Mouse (Mus musculus): Measurements from ENCODE around the gene Tnfaip2. TPM values are rescaled to one million over a fixed set of nuclear protein-coding genes. Genes with fewer than 3 reads are reported as not detected.

The Tnfaip2 gene
- polyA plus RNA-seq (2012; rRNA removed) = 10.2 and 16.4 TPM in 2 replicates

- H3K27me3 ChIP-seq (ENCODE audit: control insufficient read depth, insufficient read depth, low read length) = peaks cover 45% of the 10 kb centered on the region
These were observed at the start of gene Tnfaip2 for GRCm38 (mm10) chr12:111442309-111443010. Gene Tnfaip2, plus strand, starts transcription at chr12:111442469.

DNA sequence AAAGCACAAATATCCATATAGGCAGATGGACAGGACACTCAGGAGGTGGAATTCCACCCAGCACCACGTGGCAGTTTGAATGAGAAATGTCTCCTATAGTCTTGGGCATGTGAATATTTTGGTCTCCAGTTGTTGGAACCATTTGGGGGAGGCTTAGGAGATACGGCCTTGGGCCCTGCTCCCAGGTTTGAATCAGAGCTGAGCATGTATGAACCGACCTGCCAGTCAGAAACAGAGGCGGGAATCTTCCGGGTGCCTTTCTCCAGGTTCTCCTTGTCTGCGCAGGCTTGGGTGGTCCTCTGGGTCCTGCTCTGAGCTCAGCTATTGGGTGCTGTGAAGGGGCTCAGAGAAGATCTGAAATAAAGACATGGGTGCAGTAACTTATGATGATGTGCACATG lies 48.3 kb upstream of the Tnfaip2 start:
- Histone ChIP-seq H3K27ac (ENCODE audit: insufficient read depth, low read depth, low read length) (no peak overlapping the region), H3K4me1 (ENCODE audit: control insufficient read depth, insufficient read depth, insufficient read length, low read length) (no peaks in the 10 kb centered on the region), H3K4me3 (ENCODE audit: low read depth, low read length) (no peak overlapping the region), H3K27me3 (ENCODE audit: control insufficient read depth, insufficient read depth, low read length) (0 out of 2 replicates have a peak, but pooled peaks cover 3% of the 10 kb centered on the region), H3K36me3 (ENCODE audit: control insufficient read depth, insufficient read depth, low read length) (no peaks in the 10 kb centered on the region)
- TF ChIP-seq CTCF (IDR thresholded peaks at IDR 0.05; ENCODE audit: extremely low read depth, insufficient read length, insufficient replicate concordance, low read depth, low read length) = no peak
- TF ChIP-seq POLR2A (IDR thresholded peaks at IDR 0.05; ENCODE audit: low read depth, low read length) = no peak
- WGBS = 84% methylated on average over 6 of the region's 6 CpGs

More at GRCm38 (mm10) chr12:111442309-111443010, at the start of gene Tnfaip2:
- peak within 1 kb of the TSS; percentile 45 for H3K27ac ChIP-seq (ENCODE audit: insufficient read depth, low read depth, low read length)
- H3K36me3 ChIP-seq (ENCODE audit: control insufficient read depth, insufficient read depth, low read length) = no peaks in the 10 kb centered on the region
- no peak for TF ChIP-seq CTCF (IDR thresholded peaks at IDR 0.05; ENCODE audit: extremely low read depth, insufficient read length, insufficient replicate concordance, low read depth, low read length)
- peak; percentile 63; the same call in 1 of the 2 replicates for TF ChIP-seq POLR2A (IDR thresholded peaks at IDR 0.05; ENCODE audit: low read depth, low read length)
- H3K4me1 ChIP-seq (ENCODE audit: control insufficient read depth, insufficient read depth, insufficient read length, low read length) = peaks cover 34% of the 10 kb centered on the region
- 5% methylated on average over 48 of the region's 48 CpGs for WGBS
- peak within 1 kb of the TSS; percentile 65 for H3K4me3 ChIP-seq (ENCODE audit: low read depth, low read length)

DNA sequence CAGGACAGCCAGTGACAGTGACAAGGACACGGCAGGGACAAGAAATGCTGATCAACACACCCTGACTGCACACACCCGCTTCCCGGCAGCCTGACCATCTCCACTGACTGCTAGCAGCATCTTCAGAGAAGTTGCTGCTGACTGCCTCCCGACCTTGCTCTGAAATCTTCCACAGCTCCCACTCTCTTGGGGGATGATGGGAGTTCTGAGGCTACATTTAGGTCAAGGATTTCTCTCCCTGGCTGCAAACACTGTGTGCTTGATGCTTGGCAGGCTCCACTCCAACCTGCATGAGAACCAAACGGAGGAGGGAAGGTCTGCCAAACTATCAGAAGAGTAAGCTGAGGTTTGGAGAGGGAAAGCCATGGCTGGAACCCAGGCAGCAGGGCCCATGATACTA lies 45.3 kb upstream of the Tnfaip2 start:
- Histone ChIP-seq H3K27ac (ENCODE audit: insufficient read depth, low read depth, low read length) (no peak overlapping the region), H3K36me3 (ENCODE audit: control insufficient read depth, insufficient read depth, low read length) (no peaks in the 10 kb centered on the region), H3K4me1 (ENCODE audit: control insufficient read depth, insufficient read depth, insufficient read length, low read length) (no peaks in the 10 kb centered on the region), H3K27me3 (ENCODE audit: control insufficient read depth, insufficient read depth, low read length) (0 out of 2 replicates have a peak, but pooled peaks cover 3% of the 10 kb centered on the region), H3K4me3 (ENCODE audit: low read depth, low read length) (no peak overlapping the region)
- 48% methylated on average over 5 of the region's 5 CpGs for WGBS
- TF ChIP-seq CTCF (IDR thresholded peaks at IDR 0.05; ENCODE audit: extremely low read depth, insufficient read length, insufficient replicate concordance, low read depth, low read length) (no peak), POLR2A (IDR thresholded peaks at IDR 0.05; ENCODE audit: low read depth, low read length) (no peak)

DNA sequence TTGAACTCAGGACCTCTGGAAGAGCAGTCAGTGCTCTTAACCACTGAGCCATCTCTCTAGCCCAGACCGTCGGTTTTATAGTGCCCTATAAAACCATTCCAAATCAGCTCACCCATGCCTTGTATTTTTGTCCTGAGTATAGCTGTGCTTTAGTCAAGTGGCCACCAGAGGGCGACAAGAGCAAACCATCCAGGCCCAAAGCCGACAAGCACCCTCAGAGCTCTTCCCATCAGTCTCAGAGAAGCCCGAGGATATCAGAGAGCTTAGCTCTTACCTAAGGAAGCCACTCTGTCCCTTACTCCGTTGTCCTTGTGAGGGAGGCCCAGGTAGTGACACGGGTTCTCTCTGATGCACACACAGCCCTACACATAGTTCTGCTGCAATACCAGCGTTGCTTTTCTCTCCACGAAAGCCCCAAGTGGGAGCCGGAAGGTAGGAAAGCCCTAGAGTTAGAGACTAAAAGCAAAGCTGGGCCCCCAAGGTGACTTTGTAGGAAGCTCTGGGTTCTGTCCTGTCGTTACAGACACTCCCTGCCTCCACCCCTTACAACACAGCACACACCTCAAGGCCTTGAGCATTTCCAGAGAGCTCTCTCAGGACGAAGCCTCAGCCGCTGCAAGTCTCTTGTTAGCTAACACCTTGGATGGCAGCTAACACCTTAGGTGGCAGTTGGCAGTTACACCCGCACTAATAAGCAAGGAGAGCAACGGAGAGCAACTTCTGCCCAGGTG lies 40.6 kb upstream of the Tnfaip2 start:
- no peaks in the 10 kb centered on the region for H3K36me3 ChIP-seq (ENCODE audit: control insufficient read depth, insufficient read depth, low read length)
- H3K27ac ChIP-seq (ENCODE audit: insufficient read depth, low read depth, low read length) = no peak overlapping the region
- H3K4me1 ChIP-seq (ENCODE audit: control insufficient read depth, insufficient read depth, insufficient read length, low read length) = no peaks in the 10 kb centered on the region
- TF ChIP-seq CTCF (IDR thresholded peaks at IDR 0.05; ENCODE audit: extremely low read depth, insufficient read length, insufficient replicate concordance, low read depth, low read length) (peak; percentile 93), POLR2A (IDR thresholded peaks at IDR 0.05; ENCODE audit: low read depth, low read length) (no peak)
- H3K27me3 ChIP-seq (ENCODE audit: control insufficient read depth, insufficient read depth, low read length) = peaks cover 7% of the 10 kb centered on the region
- 27% methylated on average over 15 of the region's 15 CpGs for WGBS
- no peak overlapping the region for H3K4me3 ChIP-seq (ENCODE audit: low read depth, low read length)

DNA sequence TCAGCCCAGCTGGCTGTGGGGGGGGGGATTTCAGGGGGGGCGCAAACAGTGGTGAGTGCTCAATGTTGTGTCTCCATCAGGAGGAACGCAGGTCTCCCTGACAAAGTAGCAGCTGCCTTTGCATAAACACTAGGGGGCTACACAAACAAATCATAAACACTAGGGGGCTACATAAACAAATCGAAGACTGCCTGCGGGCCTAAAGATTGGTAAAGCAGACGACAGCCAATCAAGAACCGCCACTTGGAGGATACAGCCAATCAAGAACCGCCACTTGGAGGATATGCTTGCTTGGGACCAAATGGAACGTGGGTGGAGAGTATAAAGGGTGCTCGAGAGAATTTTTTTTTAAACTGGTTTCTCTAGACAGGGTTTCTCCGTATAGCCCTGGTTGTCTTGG lies 37.4 kb upstream of the Tnfaip2 start:
- no peak overlapping the region for H3K4me3 ChIP-seq (ENCODE audit: low read depth, low read length)
- H3K27ac ChIP-seq (ENCODE audit: insufficient read depth, low read depth, low read length) = no peak overlapping the region
- H3K27me3 ChIP-seq (ENCODE audit: control insufficient read depth, insufficient read depth, low read length) = peaks cover 16% of the 10 kb centered on the region
- no peaks in the 10 kb centered on the region for H3K36me3 ChIP-seq (ENCODE audit: control insufficient read depth, insufficient read depth, low read length)
- H3K4me1 ChIP-seq (ENCODE audit: control insufficient read depth, insufficient read depth, insufficient read length, low read length) = no peaks in the 10 kb centered on the region
- WGBS = 48% methylated on average over 10 of the region's 10 CpGs
- TF ChIP-seq POLR2A (IDR thresholded peaks at IDR 0.05; ENCODE audit: low read depth, low read length) (no peak), CTCF (IDR thresholded peaks at IDR 0.05; ENCODE audit: extremely low read depth, insufficient read length, insufficient replicate concordance, low read depth, low read length) (no peak)

GRCm38 (mm10) chr12:111406622-111407021 lies 35.6 kb upstream of the Tnfaip2 start, which contains the start of gene Lbhd2:
Gene Lbhd2, plus strand, starts transcription at chr12:111406809.
- WGBS = 4% methylated on average over 24 of the region's 24 CpGs
- Histone ChIP-seq H3K36me3 (ENCODE audit: control insufficient read depth, insufficient read depth, low read length) (no peaks in the 10 kb centered on the region), H3K27me3 (ENCODE audit: control insufficient read depth, insufficient read depth, low read length) (peaks cover 16% of the 10 kb centered on the region), H3K4me3 (ENCODE audit: low read depth, low read length) (no peak within 1 kb of the TSS), H3K4me1 (ENCODE audit: control insufficient read depth, insufficient read depth, insufficient read length, low read length) (no peaks in the 10 kb centered on the region), H3K27ac (ENCODE audit: insufficient read depth, low read depth, low read length) (no peak within 1 kb of the TSS)
- TF ChIP-seq POLR2A (IDR thresholded peaks at IDR 0.05; ENCODE audit: low read depth, low read length) = no peak
- no peak for TF ChIP-seq CTCF (IDR thresholded peaks at IDR 0.05; ENCODE audit: extremely low read depth, insufficient read length, insufficient replicate concordance, low read depth, low read length)

DNA sequence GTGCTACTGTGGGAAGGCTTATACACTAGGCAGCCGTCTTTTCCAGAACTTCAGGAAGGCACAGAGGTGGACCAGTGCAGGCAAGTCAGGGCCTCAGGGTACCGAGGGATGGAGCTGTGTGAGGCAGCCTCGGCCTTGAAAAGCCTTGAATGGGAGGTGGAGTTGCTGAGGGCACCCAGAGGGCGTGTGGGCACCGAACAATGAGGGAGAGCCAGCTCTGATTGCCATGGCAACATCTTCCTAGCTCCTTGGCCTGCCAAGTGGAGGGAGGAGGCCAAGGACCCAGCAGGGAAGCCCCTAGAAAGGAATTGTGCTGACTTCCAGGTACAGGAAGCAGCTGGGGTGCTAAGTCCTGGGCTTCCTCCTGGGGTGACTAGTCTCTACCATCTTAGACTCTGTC lies 32.7 kb upstream of the Tnfaip2 start:
- Histone ChIP-seq H3K27ac (ENCODE audit: insufficient read depth, low read depth, low read length) (no peak overlapping the region), H3K4me1 (ENCODE audit: control insufficient read depth, insufficient read depth, insufficient read length, low read length) (peaks cover 3% of the 10 kb centered on the region), H3K27me3 (ENCODE audit: control insufficient read depth, insufficient read depth, low read length) (peaks cover 16% of the 10 kb centered on the region; the same call in 1 of the 2 replicates), H3K4me3 (ENCODE audit: low read depth, low read length) (no peak overlapping the region), H3K36me3 (ENCODE audit: control insufficient read depth, insufficient read depth, low read length) (no peaks in the 10 kb centered on the region)
- 33% methylated on average over 5 of the region's 5 CpGs for WGBS
- TF ChIP-seq CTCF (IDR thresholded peaks at IDR 0.05; ENCODE audit: extremely low read depth, insufficient read length, insufficient replicate concordance, low read depth, low read length) (no peak), POLR2A (IDR thresholded peaks at IDR 0.05; ENCODE audit: low read depth, low read length) (no peak)

Measured in small intestine, adult 2 months (tissue).